Mouse (Mus musculus) limb, embryonic 15.5 days (tissue): ENCODE measurements at regions not wholly inside any gene's neighbourhood (a gene's known extent, or its start where the extent isn't known, plus 50 kb on each side); places are given as distances from the start of the nearest gene placed in this dataset.

Experiments used
- ATAC-seq: fragments of 200-750 bp; cut with Nextera tagmentation; 2 replicates; pipeline ENCODE4 v1.8.0; 2017; ENCODE audit warnings: low read depth, moderate TSS enrichment; ENCODE audit not compliant: insufficient number of reproducible peaks, low FRiP score, low TSS enrichment
- H3K27ac ChIP-seq: fragments of 300-500 bp; sonication (generic); 2 replicates; pipeline ENCODE4 v1.5.1; 2015; ENCODE audit warnings: moderate library complexity, mild to moderate bottlenecking, inconsistent platforms
- H3K27me3 ChIP-seq: fragments of 300-500 bp; sonication (generic); 2 replicates; pipeline ENCODE4 v1.6.1; 2015; ENCODE audit warnings: inconsistent platforms
- H3K36me3 ChIP-seq: fragments of 300-500 bp; sonication (generic); 2 replicates; pipeline ENCODE4 v1.6.1; 2015; ENCODE audit warnings: inconsistent platforms
- H3K4me1 ChIP-seq: fragments of 300-500 bp; sonication (generic); 2 replicates; pipeline ENCODE4 v1.6.1; 2015; ENCODE audit warnings: inconsistent platforms
- H3K4me2 ChIP-seq: fragments of 300-500 bp; sonication (generic); 2 replicates; pipeline ENCODE4 v1.6.1; 2015; ENCODE audit warnings: mild to moderate bottlenecking, inconsistent platforms
- H3K4me3 ChIP-seq: fragments of 300-500 bp; sonication (generic); 2 replicates; pipeline ENCODE4 v1.5.1; 2015; ENCODE audit warnings: mild to moderate bottlenecking, inconsistent platforms
- H3K9ac ChIP-seq: fragments of 300-500 bp; sonication (generic); 2 replicates; pipeline ENCODE4 v1.6.1; 2015; ENCODE audit warnings: inconsistent platforms
- H3K9me3 ChIP-seq: fragments of 300-500 bp; sonication (generic); 2 replicates; pipeline ENCODE4 v1.6.1; 2016; ENCODE audit warnings: inconsistent platforms
- WGBS: fragments of 180-500 bp; shearing (Covaris S2); methylation state at CpG from one replicate; pipeline ENCODE4 v1.1.7; 2015; 5-methylcytosine and 5-hydroxymethylcytosine counted together

DNA sequence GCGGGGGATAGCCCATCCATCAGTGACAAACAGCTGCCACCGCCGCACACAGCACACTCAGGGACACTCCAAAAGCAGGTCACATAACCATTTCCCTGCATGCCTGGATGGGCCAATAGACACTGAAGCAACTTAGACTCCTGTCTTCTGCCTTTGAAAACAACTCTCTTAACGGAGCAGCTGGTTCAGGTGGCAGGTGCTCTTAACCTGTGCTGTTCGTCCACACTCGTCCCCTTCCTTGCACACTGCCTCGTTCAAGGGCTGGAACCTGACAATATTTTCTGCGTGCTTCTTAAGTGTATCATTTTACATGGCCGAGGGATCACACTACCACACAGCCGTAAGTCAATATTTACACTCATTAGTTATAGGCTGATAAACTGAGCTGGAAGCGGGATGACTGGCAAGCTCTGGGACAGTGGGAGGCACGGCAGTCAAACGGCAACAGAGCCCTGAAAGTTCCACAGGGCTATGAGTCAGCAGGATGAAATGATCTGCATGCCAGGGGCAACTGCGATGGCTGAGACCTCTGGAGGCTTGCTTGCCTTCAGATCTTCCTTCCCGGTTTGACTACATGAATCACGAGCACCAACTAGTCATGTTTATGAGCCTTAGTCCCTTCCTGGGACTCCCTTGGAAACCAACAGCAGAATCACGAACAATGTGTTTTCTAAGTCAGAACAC, 92.0 kb upstream of the Sgk1 start:
- peaks cover 9% of the 10 kb centered on the region; the same call in 1 of the 2 replicates for H3K4me1 ChIP-seq
- 42% methylated on average over 17 of the region's 17 CpGs for WGBS
- H3K36me3 ChIP-seq = no peaks in the 10 kb centered on the region
- no peaks in the 10 kb centered on the region for H3K9me3 ChIP-seq
- no peak overlapping the region for H3K27ac ChIP-seq
- no peak overlapping the region for H3K4me3 ChIP-seq
- H3K9ac ChIP-seq = no peak overlapping the region
- no peak overlapping the region for H3K4me2 ChIP-seq
- ATAC-seq = no peak
- no peaks in the 10 kb centered on the region for H3K27me3 ChIP-seq

DNA sequence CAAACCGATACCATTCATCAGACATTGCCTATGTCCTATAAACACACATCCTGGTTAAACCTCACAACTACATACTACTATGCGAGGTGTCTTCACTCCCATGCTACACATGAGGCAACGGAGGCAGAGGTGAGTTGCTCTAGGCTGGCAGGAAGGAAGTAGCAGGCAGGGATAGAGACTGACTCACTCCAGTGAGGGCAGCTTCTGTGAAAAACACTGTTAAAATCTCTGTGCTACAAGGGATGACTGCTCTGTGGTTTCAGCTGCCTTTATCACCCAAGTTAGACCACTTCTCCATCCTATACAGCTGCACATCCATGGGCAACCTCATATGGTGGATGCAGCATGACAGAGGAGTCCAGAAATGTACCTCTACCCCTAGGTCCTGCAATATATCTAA, 91.0 kb upstream of the Sgk1 start:
- no peak overlapping the region for H3K9ac ChIP-seq
- WGBS = 83% methylated on average over 3 of the region's 3 CpGs
- H3K4me3 ChIP-seq = no peak overlapping the region
- no peaks in the 10 kb centered on the region for H3K27me3 ChIP-seq
- no peak for ATAC-seq
- H3K36me3 ChIP-seq = no peaks in the 10 kb centered on the region
- H3K4me1 ChIP-seq = peaks cover 9% of the 10 kb centered on the region; the same call in 1 of the 2 replicates
- no peak overlapping the region for H3K27ac ChIP-seq
- H3K9me3 ChIP-seq = no peaks in the 10 kb centered on the region
- H3K4me2 ChIP-seq = no peak overlapping the region

DNA sequence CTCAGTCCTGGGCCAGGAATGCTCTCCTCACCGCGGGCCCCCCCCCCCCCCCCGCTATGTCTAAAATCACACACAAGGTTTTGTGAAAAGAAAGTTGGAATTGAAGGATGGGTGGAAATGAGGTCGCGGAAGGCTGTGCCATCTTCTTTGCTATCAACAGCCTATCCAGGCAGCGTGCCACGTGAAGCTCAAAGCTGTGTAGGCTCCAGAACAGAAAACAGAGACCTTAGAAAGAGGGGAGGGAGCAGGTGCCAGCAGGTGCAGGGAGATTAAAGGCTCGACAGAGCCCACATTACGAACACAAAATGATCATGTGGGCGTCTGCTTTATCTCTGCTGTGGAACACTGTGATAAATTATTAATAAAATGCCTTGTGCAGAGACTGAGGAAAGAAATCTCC, 89.6 kb upstream of the Sgk1 start:
- no peak for ATAC-seq
- H3K4me3 ChIP-seq = no peak overlapping the region
- H3K4me1 ChIP-seq = peaks cover 9% of the 10 kb centered on the region; the same call in 1 of the 2 replicates
- whole genome bisulfite sequencing = 41% methylated on average over 10 of the region's 10 CpGs
- H3K9ac ChIP-seq = no peak overlapping the region
- H3K9me3 ChIP-seq = no peaks in the 10 kb centered on the region
- no peaks in the 10 kb centered on the region for H3K27me3 ChIP-seq
- no peak overlapping the region for H3K27ac ChIP-seq
- H3K4me2 ChIP-seq = no peak overlapping the region
- H3K36me3 ChIP-seq = no peaks in the 10 kb centered on the region

DNA sequence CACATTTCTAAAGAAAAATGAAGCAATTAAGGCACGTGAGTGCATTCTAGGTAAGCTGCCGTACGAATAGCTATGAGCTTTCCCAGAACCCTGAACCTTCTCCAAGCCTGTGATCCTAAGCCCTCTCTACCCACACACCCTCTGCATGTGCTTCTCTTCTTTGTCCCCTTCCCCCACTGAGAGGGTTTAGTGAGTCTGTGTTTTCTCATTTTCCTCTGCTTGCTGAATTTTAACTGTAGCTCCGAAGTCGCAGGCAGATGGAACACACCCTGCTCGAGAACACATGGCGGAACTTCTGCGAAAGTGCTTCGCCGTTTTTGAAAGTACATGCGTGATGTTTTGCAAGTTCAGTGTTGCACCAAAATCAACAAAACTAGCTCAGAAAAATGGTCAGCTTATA, 88.3 kb upstream of the Sgk1 start:
- H3K27ac ChIP-seq = no peak overlapping the region
- H3K27me3 ChIP-seq = no peaks in the 10 kb centered on the region
- ATAC-seq = no peak
- no peak overlapping the region for H3K9ac ChIP-seq
- H3K9me3 ChIP-seq = no peaks in the 10 kb centered on the region
- H3K4me1 ChIP-seq = peaks cover 9% of the 10 kb centered on the region; the same call in 1 of the 2 replicates
- 74% methylated on average over 11 of the region's 11 CpGs for WGBS
- H3K36me3 ChIP-seq = no peaks in the 10 kb centered on the region
- no peak overlapping the region for H3K4me3 ChIP-seq
- no peak overlapping the region for H3K4me2 ChIP-seq

DNA sequence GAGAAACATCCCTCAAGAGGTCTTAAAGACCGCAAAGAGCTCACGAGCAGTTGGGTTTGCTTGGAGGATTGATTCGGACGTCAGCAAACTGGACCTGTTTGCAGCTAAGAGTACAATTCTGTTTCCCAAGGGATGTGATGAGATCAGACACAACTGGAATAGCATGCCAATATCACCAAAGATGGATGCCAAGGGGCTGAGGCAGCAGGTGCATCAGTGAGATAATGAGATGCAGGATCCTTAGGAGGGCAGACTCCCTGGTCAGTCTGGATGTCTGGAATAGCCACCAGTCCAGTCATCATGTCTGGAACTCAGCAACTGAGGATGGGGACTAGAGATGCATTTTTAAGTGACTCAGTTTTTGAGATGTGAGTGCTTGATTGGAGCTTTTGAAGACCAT, 85.6 kb upstream of the Sgk1 start:
- H3K36me3 ChIP-seq = no peaks in the 10 kb centered on the region
- 93% methylated on average over 4 of the region's 4 CpGs for WGBS
- ATAC-seq = no peak

DNA sequence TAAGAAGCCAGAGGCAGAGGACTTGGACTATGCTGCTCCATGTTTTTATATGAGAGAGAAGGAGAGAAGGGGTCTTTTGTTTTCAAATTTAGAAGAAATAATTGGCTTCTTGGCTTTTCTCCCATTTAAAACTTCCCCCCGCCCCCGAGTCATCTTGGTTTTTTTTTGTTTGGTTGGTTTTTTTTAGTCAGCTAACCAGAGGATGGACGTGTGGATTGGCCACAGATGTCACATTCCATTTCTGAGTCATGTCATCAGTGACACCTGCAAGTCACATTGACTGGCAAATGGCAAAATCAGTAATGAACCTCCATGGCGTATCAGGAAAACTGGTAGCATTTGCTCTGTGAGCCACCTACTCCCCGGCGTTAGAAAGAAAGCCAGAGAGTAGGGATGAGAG, 83.9 kb upstream of the Sgk1 start:
- no peaks in the 10 kb centered on the region for H3K27me3 ChIP-seq
- no peaks in the 10 kb centered on the region for H3K36me3 ChIP-seq
- no peak overlapping the region for H3K4me2 ChIP-seq
- H3K9me3 ChIP-seq = no peaks in the 10 kb centered on the region
- H3K4me1 ChIP-seq = no peaks in the 10 kb centered on the region
- ATAC-seq = no peak
- H3K4me3 ChIP-seq = no peak overlapping the region
- no peak overlapping the region for H3K27ac ChIP-seq
- 72% methylated on average over 6 of the region's 6 CpGs for WGBS
- no peak overlapping the region for H3K9ac ChIP-seq

More for the DNA sequence above, 85.6 kb upstream of the Sgk1 start:
- no peak overlapping the region for H3K27ac ChIP-seq
- H3K4me1 ChIP-seq = no peaks in the 10 kb centered on the region
- no peak overlapping the region for H3K4me2 ChIP-seq
- H3K9me3 ChIP-seq = no peaks in the 10 kb centered on the region
- no peak overlapping the region for H3K9ac ChIP-seq
- H3K4me3 ChIP-seq = no peak overlapping the region
- H3K27me3 ChIP-seq = no peaks in the 10 kb centered on the region

DNA sequence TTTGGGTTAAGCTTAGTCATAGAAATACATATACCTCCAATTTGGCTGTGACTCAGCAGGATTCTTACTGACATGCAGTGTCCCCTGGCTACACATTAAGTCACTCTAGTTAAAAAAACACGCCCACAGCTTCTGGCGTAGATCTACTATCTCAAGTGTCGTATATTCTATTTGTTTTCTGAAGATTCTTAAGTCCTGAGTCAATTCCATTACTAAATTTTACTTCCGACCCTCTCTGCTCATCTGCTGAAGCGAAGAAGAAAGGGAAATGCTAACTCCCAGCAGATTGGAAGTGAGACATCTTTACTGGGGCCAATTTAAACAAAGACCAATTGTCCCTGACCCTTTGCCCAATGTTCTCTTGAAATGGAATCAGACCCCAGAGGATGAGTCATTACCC, 80.4 kb upstream of the Sgk1 start:
- H3K9ac ChIP-seq = no peak overlapping the region
- H3K4me1 ChIP-seq = no peaks in the 10 kb centered on the region
- WGBS = 74% methylated on average over 5 of the region's 5 CpGs
- H3K36me3 ChIP-seq = no peaks in the 10 kb centered on the region
- no peak for ATAC-seq
- no peak overlapping the region for H3K4me3 ChIP-seq
- no peaks in the 10 kb centered on the region for H3K27me3 ChIP-seq
- H3K27ac ChIP-seq = no peak overlapping the region
- H3K4me2 ChIP-seq = no peak overlapping the region
- no peaks in the 10 kb centered on the region for H3K9me3 ChIP-seq

DNA sequence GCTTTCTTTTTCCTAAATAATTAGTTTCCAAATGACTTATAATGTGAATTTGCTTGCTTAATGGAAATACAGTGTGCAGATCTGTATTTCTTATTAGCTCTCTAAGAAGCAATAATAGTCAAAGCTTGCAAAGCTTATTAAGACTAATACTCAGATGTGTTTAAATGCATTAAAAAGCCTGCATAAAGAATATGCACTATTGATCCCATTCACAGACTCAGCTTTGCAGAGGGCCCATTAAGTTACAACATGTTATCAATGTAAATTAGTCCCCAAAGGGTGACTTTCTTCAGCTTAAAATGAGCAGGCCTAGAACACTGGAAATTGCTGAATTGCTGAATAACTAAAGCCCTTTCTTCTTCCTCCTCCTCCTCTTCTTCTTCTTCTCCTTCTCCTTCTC, 78.8 kb upstream of the Sgk1 start:
- Histone ChIP-seq H3K4me1 (no peaks in the 10 kb centered on the region), H3K9me3 (no peaks in the 10 kb centered on the region), H3K4me2 (no peak overlapping the region), H3K36me3 (no peaks in the 10 kb centered on the region), H3K27ac (no peak overlapping the region), H3K27me3 (no peaks in the 10 kb centered on the region), H3K4me3 (no peak overlapping the region), H3K9ac (no peak overlapping the region)
- ATAC-seq = no peak

DNA sequence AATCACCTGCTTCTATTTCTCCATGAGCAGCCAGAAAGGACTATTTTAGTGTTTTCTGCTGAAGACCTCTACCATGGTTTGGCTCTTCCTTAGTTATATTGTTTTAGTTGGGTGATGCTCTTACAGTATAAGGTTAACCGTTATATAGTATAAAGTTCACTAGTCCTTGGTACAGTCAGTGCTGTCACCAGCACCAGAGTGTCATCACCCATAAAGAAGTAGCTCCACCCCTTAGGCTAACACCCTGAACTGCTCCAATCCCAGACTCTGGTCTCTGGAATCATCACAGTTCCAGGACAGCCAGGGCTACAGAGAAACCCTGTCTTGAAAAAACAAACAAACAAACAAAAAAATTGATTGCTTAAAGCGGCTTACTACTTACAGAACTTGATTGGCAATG, 77.2 kb upstream of the Sgk1 start:
- ATAC-seq = no peak
- Histone ChIP-seq H3K4me1 (0 out of 2 replicates have a peak, but pooled peaks cover 3% of the 10 kb centered on the region), H3K27ac (no peak overlapping the region), H3K9ac (no peak overlapping the region), H3K4me3 (no peak overlapping the region), H3K9me3 (no peaks in the 10 kb centered on the region), H3K27me3 (no peaks in the 10 kb centered on the region), H3K36me3 (no peaks in the 10 kb centered on the region), H3K4me2 (no peak overlapping the region)
- WGBS = 77% methylated on average over 2 of the region's 2 CpGs

DNA sequence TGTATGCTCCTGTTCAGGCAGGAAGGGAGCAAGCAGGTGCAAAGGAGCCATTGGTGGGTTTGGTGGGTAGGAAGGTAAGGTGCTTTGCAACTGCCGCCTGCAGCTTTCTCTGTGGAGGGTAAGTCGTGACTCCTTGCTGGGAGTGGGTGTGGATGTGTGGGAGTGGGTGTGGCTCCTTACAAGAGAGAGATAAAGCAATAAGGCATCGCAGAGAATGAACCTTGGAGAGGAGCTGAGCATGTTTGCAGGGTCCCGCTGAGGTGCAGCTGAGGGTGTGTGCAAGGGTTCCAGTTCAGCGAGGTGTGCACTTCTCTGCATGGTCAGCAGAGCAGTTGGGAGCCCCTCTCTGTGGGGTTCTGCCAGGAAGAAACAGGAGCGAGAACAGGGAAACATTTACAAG, 76.4 kb upstream of the Sgk1 start:
- Histone ChIP-seq H3K27me3 (no peaks in the 10 kb centered on the region), H3K9ac (no peak overlapping the region), H3K27ac (no peak overlapping the region), H3K4me3 (no peak overlapping the region), H3K9me3 (no peaks in the 10 kb centered on the region), H3K4me1 (0 out of 2 replicates have a peak, but pooled peaks cover 3% of the 10 kb centered on the region), H3K4me2 (no peak overlapping the region), H3K36me3 (no peaks in the 10 kb centered on the region)
- 61% methylated on average over 6 of the region's 6 CpGs for whole genome bisulfite sequencing
- ATAC-seq = no peak

DNA sequence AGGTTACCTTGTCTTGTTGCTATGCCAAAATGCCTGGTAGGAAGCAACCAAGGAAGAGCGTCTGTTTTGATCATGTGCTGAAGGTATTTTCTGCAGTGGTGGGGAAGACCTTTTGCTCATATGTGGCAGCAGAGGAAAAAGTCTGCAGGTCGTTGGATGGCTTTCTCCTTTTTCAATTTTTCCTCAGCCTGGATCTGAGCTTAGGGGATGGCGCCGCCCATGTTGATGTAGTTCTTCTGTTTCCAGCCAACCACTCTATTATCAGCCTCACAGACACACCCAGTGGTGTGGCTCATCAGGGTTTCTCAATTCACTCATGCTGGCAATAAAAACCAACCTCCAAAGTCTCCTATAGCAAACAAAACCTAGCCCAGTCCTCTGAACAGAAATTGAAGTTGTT, 75.3 kb upstream of the Sgk1 start:
- Histone ChIP-seq H3K27me3 (no peaks in the 10 kb centered on the region), H3K27ac (no peak overlapping the region), H3K4me1 (0 out of 2 replicates have a peak, but pooled peaks cover 3% of the 10 kb centered on the region), H3K4me3 (no peak overlapping the region), H3K9ac (no peak overlapping the region), H3K4me2 (no peak overlapping the region), H3K36me3 (no peaks in the 10 kb centered on the region), H3K9me3 (no peaks in the 10 kb centered on the region)
- ATAC-seq = no peak
- 97% methylated on average over 4 of the region's 4 CpGs for WGBS

DNA sequence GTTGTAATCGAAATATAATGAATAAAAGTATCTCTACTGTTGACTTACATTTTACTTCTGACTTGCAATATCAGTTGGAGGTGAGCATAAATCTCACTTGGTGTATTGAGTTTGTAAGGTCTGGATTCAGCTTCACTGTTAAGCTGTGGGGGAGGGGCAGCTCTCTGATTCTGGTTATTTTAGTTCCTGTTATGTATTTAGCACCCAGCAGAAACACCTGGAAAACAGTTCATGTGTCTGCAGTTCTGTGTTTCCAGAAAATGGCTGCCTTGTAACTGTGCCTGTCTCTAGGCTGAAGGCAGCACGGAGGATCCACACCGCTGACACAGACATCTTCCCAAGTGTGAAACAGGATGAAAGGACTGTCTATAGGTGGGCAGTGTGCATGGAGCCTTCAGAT, 62.3 kb upstream of the Sgk1 start:
- ATAC-seq = no peak
- 81% methylated on average over 3 of the region's 3 CpGs for WGBS
- Histone ChIP-seq H3K4me1 (no peaks in the 10 kb centered on the region), H3K9ac (no peak overlapping the region), H3K27ac (no peak overlapping the region), H3K9me3 (no peaks in the 10 kb centered on the region), H3K27me3 (no peaks in the 10 kb centered on the region), H3K36me3 (no peaks in the 10 kb centered on the region), H3K4me3 (no peak overlapping the region), H3K4me2 (no peak overlapping the region)

DNA sequence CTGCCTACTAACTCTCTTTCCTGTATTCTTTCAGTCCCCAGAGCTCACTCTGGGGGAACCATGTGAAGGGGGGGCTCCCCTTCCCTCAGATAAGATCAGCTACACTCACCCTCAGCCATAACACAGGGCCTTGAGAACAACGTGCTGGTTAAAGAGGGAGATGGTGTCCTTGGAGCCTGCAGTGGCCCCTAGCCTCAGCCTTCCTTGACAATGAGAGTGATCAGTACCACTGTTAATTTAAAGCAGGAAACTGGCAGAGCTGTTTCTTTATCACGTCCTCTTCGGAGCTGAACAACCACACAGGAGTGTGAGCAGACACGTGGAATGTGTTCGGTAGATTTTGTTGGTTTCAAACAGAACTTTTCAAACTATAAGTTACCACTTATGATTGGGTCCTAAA, 60.6 kb upstream of the Sgk1 start:
- Histone ChIP-seq H3K27ac (no peak overlapping the region), H3K9me3 (no peaks in the 10 kb centered on the region), H3K9ac (no peak overlapping the region), H3K36me3 (no peaks in the 10 kb centered on the region), H3K4me2 (no peak overlapping the region), H3K27me3 (no peaks in the 10 kb centered on the region), H3K4me1 (no peaks in the 10 kb centered on the region), H3K4me3 (no peak overlapping the region)
- WGBS = 60% methylated on average over 5 of the region's 5 CpGs
- no peak for ATAC-seq
